Mouse (Mus musculus) forebrain, postnatal 0 days (tissue): ENCODE measurements around the gene Tmem135. TPM values are rescaled to one million over a fixed set of nuclear protein-coding genes. Genes with fewer than 3 reads are reported as not detected.

Source experiments
- ATAC-seq: fragments of 200-750 bp; cut with Nextera tagmentation; 2 replicates; pipeline ENCODE4 v1.8.0; 2017; ENCODE audit warnings: mild to moderate bottlenecking, moderate library complexity
- DNase-seq: peaks from one replicate; pipeline ENCODE4 v3.0.0-alpha.2; 2015
- H3K27ac ChIP-seq: fragments of 300-500 bp; sonication (generic); 2 replicates; pipeline ENCODE4 v1.5.1; 2014; ENCODE audit warnings: low read depth, mild to moderate bottlenecking, antibody characterized with exemption, low read length, moderate library complexity, mixed read lengths
- H3K27me3 ChIP-seq: fragments of 300-500 bp; sonication (generic); 2 replicates; pipeline ENCODE4 v1.6.1; 2014; ENCODE audit warnings: mild to moderate bottlenecking, low read length, mixed read lengths; ENCODE audit not compliant: insufficient read depth
- H3K36me3 ChIP-seq: fragments of 300-500 bp; sonication (generic); 2 replicates; pipeline ENCODE4 v1.6.1; 2014; ENCODE audit warnings: mild to moderate bottlenecking, moderate library complexity; ENCODE audit not compliant: insufficient read depth
- H3K4me1 ChIP-seq: fragments of 300-500 bp; sonication (generic); 2 replicates; pipeline ENCODE4 v1.6.1; 2014; ENCODE audit warnings: antibody characterized with exemption; ENCODE audit not compliant: insufficient read depth
- H3K4me2 ChIP-seq: fragments of 300-500 bp; sonication (generic); 2 replicates; pipeline ENCODE4 v1.6.1; 2014; ENCODE audit warnings: low read depth, mild to moderate bottlenecking, moderate library complexity
- H3K4me3 ChIP-seq: fragments of 300-500 bp; sonication (generic); 2 replicates; pipeline ENCODE4 v1.5.1; 2014; ENCODE audit warnings: low read depth, low read length, mixed read lengths
- H3K9ac ChIP-seq: fragments of 300-500 bp; sonication (generic); 2 replicates; pipeline ENCODE4 v1.6.1; 2014; ENCODE audit warnings: mild to moderate bottlenecking
- H3K9me3 ChIP-seq: fragments of 300-500 bp; sonication (generic); 2 replicates; pipeline ENCODE4 v1.6.1; 2016; ENCODE audit warnings: low read length
- CTCF ChIP-seq: sonication (generic); IDR thresholded peaks from 2 replicates; pipeline ENCODE4 v1.5.1; 2016; ENCODE audit warnings: antibody characterized with exemption, control low read depth, low read depth
- WGBS: fragments of 180-500 bp; shearing (Covaris S2); extraction: QIAGEN DNeasy Blood & Tissue Kit; methylation state at CpG from one replicate; pipeline ENCODE4 v1.1.7; 2014; 5-methylcytosine and 5-hydroxymethylcytosine counted together
- polyA plus RNA-seq: library from polyadenylated mRNA; unstranded; fragments of >200 nt; fragmentation: Nextera tagmentation; extraction: Ambion mirVana; gene quantifications from 2 replicates; pipeline ENCODE4 v1.2.1, GENCODE M21; 2015
- total RNA-seq: library from RNA; depleted of rRNA; stranded (reverse); fragments of >200 nt; gene quantifications from 2 replicates; pipeline ENCODE4 v1.2.3, GENCODE M21; 2014

Tmem135 gene
- total and polyA plus RNA-seq, 2 experiments from 2014 or later: 23.2 to 27.9 TPM

DNA sequence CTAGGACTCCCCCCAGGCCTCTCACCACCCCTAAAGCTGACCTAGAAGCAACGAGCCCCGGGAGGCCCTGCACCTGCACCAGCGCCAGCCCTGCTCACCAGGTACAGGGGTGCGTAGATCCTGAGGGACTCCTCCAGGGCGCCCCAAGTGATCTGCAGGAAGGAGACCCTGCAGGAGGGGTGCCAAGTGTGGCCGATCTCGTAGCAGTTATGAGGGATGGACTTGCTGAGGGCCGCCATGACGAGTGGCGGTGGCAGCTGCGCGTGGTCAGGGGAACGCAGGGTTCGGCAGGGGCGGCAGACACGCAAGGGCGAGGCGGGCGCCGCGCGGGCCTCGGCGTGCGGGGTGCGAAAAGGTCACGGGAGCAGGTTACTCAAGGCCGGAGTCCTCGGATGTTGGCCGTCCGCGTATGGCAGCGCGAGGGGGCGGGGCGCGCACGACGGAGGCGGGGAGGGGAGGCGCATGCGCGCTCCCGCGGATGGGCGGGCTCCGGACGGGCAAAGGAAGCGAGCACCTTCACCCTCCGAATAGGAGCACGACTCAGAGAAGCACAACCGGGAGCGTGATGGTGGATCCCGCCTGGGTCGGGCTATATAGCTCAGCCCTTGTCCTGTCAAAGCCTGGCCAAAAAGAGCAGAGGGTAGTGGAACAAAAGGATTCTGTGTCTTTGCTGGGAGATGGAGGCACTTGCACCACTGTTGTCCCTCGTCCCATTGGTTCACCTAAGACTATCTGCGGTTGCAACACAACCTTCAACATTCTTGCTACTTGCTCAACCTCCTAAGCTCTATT is 65.5 kb downstream of the Tmem135 start:
- Histone ChIP-seq H3K4me3 (peak overlapping the region; percentile 78), H3K27ac (peak overlapping the region; percentile 81), H3K9me3 (no peaks in the 10 kb centered on the region), H3K27me3 (no peaks in the 10 kb centered on the region), H3K9ac (peak overlapping the region; percentile 88), H3K4me2 (peak overlapping the region; percentile 74), H3K4me1 (peaks cover 18% of the 10 kb centered on the region), H3K36me3 (no peaks in the 10 kb centered on the region)
- WGBS: under 1% methylated on average over 55 of the region's 57 CpGs
- no peak; the same call in 1 of the 2 replicates for TF ChIP-seq CTCF
- DNase-seq (peak; percentile 93), ATAC-seq (peak; percentile 96)

DNA sequence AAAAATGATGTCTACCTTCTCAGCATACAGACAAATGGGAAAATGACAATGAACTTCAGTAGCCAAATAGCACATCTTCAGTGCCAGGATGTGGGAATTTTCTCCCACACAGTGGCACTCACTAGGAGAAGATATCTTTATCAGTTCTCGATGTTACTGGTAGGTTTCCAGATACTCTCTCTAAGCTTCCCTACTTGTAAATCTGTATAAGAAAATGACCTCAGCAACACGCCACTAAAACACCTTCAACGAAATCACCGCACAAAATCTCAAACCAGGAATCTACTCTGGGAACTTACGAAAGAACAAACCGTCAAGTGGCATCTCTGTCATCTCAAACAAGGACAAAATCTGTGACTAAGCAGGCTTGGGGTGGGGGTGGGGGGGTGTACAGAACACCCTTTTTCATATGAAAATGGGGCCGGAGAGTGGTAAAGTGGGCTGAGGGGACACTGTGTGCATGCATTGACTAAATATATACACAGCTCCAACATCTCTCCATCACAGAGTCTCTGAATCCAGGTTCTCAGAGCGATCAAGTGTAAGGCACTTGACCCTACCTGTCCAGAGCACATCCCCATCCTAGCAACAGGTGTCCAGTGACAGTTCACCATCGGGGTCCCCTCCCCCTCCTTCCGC is 66.2 kb downstream of the Tmem135 start:
- Histone ChIP-seq H3K27ac (peak overlapping the region; percentile 81), H3K27me3 (no peaks in the 10 kb centered on the region), H3K4me2 (peak overlapping the region; percentile 74), H3K9ac (peak overlapping the region; percentile 88), H3K4me1 (peaks cover 18% of the 10 kb centered on the region), H3K9me3 (no peaks in the 10 kb centered on the region), H3K36me3 (no peaks in the 10 kb centered on the region), H3K4me3 (peak overlapping the region; percentile 78)
- TF ChIP-seq CTCF: no peak
- WGBS: 27% methylated on average over 10 of the region's 10 CpGs
- DNase-seq (no peak), ATAC-seq (peak; percentile 6)

DNA sequence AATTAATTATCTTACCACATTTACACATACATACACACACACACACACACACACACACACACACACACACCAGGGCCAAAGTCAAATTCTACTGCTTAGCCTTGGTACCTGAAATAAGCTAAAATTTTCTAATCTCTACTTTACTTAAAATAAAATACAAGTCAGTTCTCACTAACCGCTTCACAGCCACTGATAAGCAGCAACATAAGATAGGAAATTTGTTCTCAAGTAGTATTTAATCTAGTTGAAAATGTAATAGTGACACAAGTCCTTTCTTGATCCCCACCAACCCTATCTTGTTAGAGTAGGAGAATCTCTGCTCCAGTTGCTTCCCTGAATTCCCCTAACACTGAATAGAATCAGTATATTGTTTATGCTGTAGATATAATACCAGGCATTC is 67.6 kb downstream of the Tmem135 start:
- H3K4me3 ChIP-seq: no peak overlapping the region
- peaks cover 18% of the 10 kb centered on the region for H3K4me1 ChIP-seq
- no peak overlapping the region for H3K27ac ChIP-seq
- DNase-seq (no peak), ATAC-seq (no peak)
- no peak for TF ChIP-seq CTCF
- no peaks in the 10 kb centered on the region for H3K9me3 ChIP-seq
- H3K9ac ChIP-seq: no peak overlapping the region
- H3K4me2 ChIP-seq: peak overlapping the region; percentile 74
- 93% methylated on average over 1 of the region's 1 CpGs for WGBS
- H3K36me3 ChIP-seq: no peaks in the 10 kb centered on the region
- H3K27me3 ChIP-seq: no peaks in the 10 kb centered on the region

DNA sequence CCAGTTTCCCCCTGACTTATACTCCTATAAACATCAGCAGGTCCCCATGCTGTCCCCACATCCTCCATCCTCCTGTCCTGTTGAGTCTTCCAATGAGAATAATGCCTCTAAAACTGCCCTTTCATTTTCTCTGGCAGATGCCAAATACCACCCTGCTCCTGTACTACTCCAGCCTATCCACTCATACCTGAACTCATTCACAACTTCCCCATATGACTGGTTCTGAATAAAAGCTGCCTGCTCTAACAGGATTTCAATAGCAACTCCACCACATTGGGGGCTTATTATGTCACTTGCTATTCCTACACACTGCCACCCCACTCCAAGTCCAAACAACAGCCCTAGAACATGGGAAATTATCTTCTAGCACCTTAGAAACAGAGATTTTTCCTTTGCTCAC is 68.7 kb downstream of the Tmem135 start:
- Histone ChIP-seq H3K4me2 (no peak overlapping the region), H3K27ac (no peak overlapping the region), H3K27me3 (no peaks in the 10 kb centered on the region), H3K4me1 (peaks cover 18% of the 10 kb centered on the region), H3K4me3 (no peak overlapping the region), H3K9ac (no peak overlapping the region), H3K9me3 (no peaks in the 10 kb centered on the region), H3K36me3 (no peaks in the 10 kb centered on the region)
- no peak for DNase-seq
- TF ChIP-seq CTCF: no peak
- no peak for ATAC-seq

DNA sequence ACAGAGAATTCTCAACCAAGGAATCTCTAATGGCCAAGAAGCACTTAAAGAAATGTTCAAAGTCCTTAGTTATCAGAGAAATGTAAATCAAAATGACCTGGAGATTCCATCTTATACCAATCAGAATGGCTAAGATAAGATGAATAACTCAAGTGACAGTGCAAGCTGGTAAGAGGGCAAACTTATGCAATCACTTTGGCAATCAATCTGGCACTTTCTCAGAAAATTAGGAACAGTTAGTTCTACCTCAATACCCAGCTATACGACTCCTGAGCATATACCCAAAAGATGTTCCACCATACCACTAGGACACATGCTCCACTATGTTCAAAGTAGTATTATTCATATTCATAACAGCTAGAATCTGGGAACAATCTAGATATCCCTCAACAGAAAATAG is 74.1 kb downstream of the Tmem135 start:
- TF ChIP-seq CTCF: no peak
- Histone ChIP-seq H3K9me3 (no peaks in the 10 kb centered on the region), H3K27ac (no peak overlapping the region), H3K9ac (no peak overlapping the region), H3K4me1 (no peaks in the 10 kb centered on the region), H3K36me3 (no peaks in the 10 kb centered on the region), H3K4me2 (no peak overlapping the region), H3K4me3 (no peak overlapping the region), H3K27me3 (no peaks in the 10 kb centered on the region)
- WGBS: 93% methylated on average over 1 of the region's 1 CpGs
- no peak for ATAC-seq
- no peak for DNase-seq

DNA sequence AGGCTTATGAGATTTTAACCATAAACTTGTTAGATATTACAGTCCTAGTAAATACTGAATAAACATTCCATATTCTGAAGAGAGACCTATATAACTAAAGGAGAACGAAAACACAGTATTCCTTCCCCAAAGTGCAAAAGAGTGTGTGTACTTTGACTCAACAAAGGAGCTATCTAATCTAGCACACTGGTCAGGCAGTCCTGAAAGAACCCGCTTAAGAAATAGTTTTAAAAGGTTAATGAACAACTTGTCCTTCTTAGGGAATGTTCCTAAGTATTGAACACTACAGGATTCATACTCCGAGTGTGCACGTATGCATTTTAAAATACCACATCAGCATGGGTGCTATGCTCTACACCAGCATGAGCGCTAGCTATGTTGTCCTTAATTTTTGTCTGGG is 76.3 kb downstream of the Tmem135 start:
- no peak overlapping the region for H3K27ac ChIP-seq
- no peak overlapping the region for H3K4me3 ChIP-seq
- H3K36me3 ChIP-seq: no peaks in the 10 kb centered on the region
- no peaks in the 10 kb centered on the region for H3K27me3 ChIP-seq
- no peak for DNase-seq
- no peak overlapping the region for H3K9ac ChIP-seq
- no peak for TF ChIP-seq CTCF
- H3K4me1 ChIP-seq: peaks cover 3% of the 10 kb centered on the region; the same call in 1 of the 2 replicates
- H3K4me2 ChIP-seq: no peak overlapping the region
- no peaks in the 10 kb centered on the region for H3K9me3 ChIP-seq
- ATAC-seq: no peak
- 90% methylated on average over 5 of the region's 5 CpGs for WGBS

DNA sequence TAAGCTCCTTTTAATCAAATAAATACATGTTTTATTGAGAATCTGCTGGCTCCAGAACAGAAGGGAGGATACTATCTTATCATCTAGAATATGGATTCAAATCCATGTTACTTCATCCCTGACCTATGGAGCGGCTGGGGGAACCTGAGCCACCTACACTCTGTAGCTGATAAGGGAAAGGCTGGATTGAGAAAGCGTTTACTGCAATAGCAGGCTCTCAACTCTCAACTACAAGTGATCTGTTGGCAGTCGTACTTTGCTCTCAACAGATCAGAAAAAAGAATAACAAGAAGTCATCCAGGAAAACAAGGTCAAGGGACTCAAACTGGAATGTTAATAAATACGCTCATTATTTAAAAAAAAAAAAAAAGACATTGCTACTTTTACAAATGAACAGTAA is 77.3 kb downstream of the Tmem135 start:
- Histone ChIP-seq H3K9me3 (no peaks in the 10 kb centered on the region), H3K9ac (no peak overlapping the region), H3K27ac (no peak overlapping the region), H3K4me3 (no peak overlapping the region), H3K4me2 (no peak overlapping the region), H3K36me3 (no peaks in the 10 kb centered on the region), H3K4me1 (peaks cover 3% of the 10 kb centered on the region; the same call in 1 of the 2 replicates), H3K27me3 (no peaks in the 10 kb centered on the region)
- TF ChIP-seq CTCF: no peak
- no peak for DNase-seq
- ATAC-seq: no peak
- WGBS: 77% methylated on average over 4 of the region's 4 CpGs
